Mouse (Mus musculus) C2C12 (cell line): ENCODE measurements around the gene Zranb2.

Experiments
- CTCF ChIP-seq: IDR thresholded peaks from one replicate; pipeline ENCODE4 v1.5.1; 2011; ENCODE audit not compliant: control insufficient read depth, insufficient read depth, insufficient read length
- MAX ChIP-seq: IDR thresholded peaks from one replicate; pipeline ENCODE4 v1.6.1; 2011; ENCODE audit warnings: mild to moderate bottlenecking, control low read depth
- MYOD1 ChIP-seq: IDR thresholded peaks from one replicate; pipeline ENCODE4 v1.6.1; 2011; ENCODE audit warnings: low read depth; ENCODE audit not compliant: control insufficient read depth, insufficient read length
- USF1 ChIP-seq: IDR thresholded peaks from one replicate; pipeline ENCODE4 v1.6.1; 2011; ENCODE audit warnings: low read depth, mild to moderate bottlenecking, control low read depth, moderate library complexity

DNA sequence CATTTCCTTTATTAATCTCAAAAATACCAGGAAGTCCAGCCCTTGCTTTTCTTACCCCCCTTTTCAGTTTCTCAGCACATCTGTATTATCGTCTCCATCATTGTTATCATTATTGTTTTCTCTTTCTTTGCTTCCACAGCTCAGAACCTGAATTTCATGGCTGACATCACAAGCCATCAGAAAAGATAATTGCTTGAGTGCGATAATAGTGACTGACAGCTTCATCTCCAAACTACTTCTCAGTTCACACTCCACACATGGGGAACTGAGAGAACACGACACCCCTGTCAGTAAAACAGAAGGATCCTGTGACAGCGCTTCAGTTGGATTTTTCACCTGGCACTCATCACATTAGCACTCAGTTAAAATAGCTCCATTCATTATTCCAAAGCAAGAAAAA, 41.9 kb upstream of the Zranb2 start:
- TF ChIP-seq CTCF (no peak), MAX (no peak), MYOD1 (no peak), USF1 (no peak)
